Mouse (Mus musculus) NIH3T3 (cell line): ENCODE measurements around the gene Pts.

Experiments
- DNase-seq: peaks from one replicate; pipeline ENCODE4 v3.0.0-alpha.2; 2012; ENCODE audit warnings: low read depth

The Pts gene

GRCm38 (mm10) chr9:50528293-50528892 is at the start of gene Pts:
TSS of gene Pts (minus strand) at chr9:50528724.
- peak; percentile 98 for DNase-seq

DNA sequence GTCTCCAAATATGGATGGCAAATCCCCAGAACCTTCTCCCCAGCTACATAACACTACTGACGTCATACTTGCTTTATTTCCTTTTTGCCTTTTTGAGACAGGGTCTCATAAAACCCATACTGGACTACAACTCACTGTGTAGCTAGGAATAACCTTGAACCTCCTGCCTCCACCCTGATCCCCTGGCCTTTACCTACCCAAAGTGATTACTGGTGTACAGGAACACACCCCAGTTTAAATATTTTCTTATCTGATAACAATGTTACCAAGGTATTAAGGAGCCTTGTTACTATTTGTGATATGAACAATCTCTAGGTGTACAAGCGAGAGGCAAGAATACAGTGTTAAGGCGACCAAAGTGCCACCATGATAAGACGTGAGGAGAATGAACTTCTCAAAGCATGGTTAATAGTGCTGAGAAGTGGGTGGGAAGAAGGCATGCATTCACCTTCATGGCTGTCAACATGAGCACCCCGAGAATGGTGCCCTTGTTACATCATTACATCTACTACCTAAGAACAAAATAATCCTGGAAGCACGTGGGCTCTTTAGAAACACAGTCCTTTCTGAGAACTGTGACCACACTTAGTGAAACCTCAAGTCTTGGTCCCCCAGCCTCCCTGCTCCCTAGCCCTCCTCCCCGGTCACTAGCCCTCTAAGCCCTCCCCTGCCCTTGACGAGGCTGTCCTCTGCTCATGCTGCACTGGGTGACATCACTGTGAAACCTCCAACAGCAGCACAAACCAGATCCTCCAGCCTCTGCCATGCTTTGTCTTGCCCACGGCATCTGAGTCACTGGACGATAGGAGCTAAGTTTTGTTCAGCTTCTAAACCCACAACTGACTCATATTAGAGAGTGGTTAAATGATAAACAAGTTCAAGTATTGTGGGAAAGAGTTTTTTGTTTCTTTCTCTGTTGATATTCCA is 41.3 kb upstream of the Pts start:
- DNase-seq = peak; percentile 72

- DNase-seq = no peak
These were observed 39.4 kb upstream of the Pts start for GRCm38 (mm10) chr9:50567881-50568280.

- DNase-seq = no peak
These were observed 38.8 kb upstream of the Pts start for GRCm38 (mm10) chr9:50567372-50567771.

DNA sequence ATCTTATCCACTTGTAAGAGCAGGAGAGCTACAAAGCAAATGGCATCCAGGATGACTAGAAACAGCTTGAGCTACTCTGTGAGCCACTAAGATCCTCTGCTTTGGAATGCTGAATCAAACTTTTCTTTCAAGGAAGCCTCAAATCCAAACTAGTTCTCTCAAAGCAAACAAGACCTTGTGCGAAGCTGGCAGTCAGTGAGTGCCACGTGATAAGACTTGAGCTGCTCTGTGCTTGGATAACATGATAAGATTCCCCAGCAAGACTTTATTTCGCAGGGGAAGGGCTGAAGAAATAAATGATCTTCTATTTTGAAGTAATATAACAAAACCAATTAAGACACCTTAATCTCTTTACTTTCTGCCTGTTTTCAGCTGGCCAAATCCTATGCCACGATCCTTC is 37.4 kb upstream of the Pts start:
- DNase-seq = no peak

GRCm38 (mm10) chr9:50565173-50565572 is 36.6 kb upstream of the Pts start:
- DNase-seq = peak; percentile 72

- DNase-seq = no peak
These were observed 33.4 kb upstream of the Pts start for GRCm38 (mm10) chr9:50561918-50562360.

DNA sequence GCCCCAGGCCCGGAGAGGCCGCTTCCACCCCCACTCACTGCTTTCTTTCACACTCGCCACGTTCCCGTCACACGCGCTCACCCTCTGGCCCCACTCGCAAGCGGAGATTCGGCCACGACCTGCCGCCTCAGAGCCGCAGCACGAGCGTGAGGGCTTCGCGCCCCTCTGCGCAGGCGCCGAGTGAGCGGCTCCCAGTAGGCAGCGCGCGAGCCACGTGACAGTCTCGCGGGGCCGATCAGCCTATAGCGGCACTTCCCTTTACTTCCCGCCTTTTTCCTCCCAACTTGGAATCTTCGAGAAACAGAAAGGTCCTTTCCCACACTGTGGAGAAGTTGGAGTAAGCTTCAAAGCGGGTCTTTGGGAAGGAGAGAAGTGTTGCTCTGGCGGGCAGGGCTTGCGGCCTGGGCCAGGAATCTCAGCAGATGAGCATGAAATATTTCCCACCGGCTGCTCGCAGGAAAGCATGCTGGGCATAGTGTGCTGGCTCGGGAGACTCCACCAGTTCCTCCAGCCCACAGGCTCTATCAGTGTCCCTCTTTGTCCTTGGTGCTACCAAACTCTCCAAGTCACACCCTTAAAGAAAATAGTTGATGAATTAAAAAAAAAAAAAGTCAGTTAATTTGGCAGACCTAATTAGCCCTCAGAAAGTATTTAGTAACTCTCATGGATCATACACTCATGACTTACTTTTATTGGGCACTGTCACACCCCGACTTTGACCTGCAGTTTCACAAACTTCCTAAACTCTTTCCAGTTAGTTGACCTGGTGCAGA is 32.8 kb upstream of the Pts start, which contains the start of gene Tex12:
Gene Tex12 (minus strand): TSS at position 181 of the 773 bp plus-strand sequence.
- no peak for DNase-seq

DNA sequence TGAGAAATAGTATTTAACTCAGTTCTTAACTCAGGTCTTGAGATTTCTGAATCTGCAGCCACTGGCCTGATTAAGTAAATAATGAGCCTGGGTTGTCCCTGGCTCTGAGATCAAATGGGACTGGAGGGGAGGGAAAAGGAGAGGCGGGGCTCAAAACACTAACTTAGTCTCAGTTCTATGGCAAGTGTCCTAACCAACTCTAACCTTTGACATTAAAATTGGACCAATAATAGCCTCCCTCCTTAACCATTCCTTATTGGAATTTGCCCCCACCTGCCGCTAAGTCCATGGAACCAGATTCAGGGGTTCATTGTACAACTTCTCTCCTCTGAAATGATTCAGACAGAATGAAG is 26.5 kb upstream of the Pts start, which contains the start of gene Bco2:
Gene Bco2 (minus strand): TSS at position 88 of the 353 bp plus-strand sequence.
- no peak for DNase-seq

DNA sequence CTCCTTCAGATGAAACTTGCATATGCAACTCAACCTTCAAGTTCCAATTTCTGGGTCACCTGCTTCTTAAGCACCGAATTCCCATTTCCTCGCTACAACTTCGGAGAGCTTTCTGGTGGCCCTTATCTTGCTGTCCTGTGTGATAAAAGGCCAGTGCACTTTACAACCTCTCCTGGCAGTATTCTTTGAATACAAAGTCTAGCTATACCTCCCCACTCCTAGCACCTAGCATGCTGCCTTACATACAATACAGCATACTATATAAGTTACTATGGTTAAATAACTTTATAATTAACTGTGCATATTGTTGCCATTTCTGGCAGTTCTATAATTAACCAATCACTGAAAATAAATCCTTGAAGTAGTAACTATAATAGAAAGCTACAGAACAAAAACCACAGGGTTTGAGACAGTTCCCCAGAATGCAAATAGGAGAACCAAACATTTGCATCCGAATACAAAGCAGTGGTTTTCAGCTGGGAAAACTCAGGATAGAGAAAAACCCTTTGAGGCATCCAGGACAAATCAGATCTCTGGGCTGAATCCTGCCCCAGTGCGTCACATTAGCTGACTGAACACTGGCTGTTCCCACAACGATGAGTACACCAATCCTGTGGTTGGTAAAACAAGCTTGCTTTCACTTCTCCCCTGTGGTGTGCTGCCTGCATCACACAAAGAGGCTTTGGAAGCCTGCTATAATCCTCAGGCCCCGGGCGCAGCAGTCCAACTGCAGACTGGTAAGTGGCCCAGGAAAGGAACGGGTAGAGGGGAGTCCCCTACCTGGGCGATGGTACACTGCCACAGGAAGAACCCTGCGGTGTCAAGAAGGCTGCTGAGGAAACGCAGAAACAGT is 25.9 kb upstream of the Pts start, which contains the start of gene Il18:
Gene Il18 (plus strand): TSS at position 587 of the 853 bp plus-strand sequence.
- peak; percentile 83 for DNase-seq

DNA sequence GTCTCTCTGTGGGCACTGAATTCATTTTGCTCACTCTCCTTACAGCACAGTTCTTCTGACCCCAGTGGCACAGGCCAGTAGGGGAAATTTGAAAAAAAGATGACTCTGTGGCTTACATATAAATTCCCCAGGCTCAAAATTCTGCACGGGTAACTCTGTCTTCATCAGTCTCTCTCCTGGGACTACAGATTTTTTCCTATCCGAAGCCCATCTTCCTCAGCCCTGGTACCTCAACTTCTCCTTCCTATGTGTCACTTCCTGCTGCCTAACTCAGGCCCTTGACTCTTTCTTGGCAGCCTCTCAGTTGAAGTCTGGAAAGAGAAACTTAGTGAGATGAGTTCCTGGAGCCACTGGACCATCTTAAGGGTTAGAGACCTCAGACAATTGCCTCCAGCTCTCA is 25.0 kb upstream of the Pts start:
- no peak for DNase-seq

DNA sequence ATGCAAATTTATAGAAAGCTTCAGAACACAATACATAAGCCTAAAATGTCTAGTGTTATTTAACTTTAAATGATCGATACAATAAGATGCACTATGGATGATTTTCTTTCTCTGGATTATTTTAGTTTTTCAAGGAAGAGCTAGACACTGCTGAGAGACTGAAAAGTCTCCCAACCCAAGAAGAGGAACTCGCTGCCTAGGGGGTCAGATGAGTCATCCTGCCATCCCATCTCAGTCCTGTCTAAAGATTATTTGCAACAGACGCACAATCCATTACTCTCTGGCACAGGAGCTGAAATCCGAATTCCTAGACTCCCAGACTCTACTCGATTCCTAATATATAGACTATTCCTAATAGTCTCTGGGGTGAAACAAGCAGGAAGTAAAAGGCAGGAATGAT is 23.7 kb upstream of the Pts start:
- DNase-seq = peak; percentile 25

DNA sequence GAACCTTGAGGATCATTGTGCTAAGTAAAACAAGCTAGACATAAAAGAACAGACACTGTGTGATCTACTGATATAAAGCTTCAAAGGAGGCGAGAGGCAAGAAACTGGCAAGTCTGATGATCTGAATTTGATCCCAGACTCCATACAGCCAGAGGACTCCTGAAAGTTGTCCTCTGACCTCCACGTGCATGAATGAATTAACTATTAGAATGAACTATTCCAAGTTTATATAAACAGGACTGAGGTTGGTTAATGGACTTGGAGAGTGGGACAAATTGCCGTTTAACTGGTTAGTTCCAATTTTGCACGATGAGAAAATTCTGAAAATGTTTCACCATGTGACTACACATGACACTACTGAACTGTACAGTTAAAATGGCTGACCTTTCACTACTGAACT is 20.4 kb upstream of the Pts start:
- DNase-seq = no peak

- no peak for DNase-seq
These were observed 19.4 kb upstream of the Pts start for GRCm38 (mm10) chr9:50547859-50548478.

- peak; percentile 68 for DNase-seq
These were observed 13.9 kb upstream of the Pts start for GRCm38 (mm10) chr9:50542401-50542800.

GRCm38 (mm10) chr9:50540170-50540569 is 11.6 kb upstream of the Pts start:
- DNase-seq = no peak

DNA sequence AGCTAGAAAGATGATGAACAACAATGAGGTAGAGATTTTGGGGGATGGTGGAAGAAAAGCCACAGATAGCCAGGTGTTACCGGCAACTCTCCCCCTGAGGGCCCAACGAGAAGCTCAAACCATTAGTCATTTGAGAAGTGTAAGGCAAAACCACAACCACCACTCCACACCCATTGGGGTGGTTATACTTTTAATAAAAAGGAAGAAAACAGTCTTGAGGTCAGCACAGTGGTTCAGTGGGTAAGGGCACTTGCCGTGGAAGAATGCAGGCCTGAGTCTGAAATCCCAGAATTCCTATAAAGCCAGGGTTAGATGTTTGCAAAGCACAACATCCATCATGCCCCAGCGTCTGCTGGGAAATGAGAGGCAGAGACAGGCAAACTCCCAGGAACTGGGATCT is 8.8 kb upstream of the Pts start:
- peak; percentile 35 for DNase-seq

GRCm38 (mm10) chr9:50536603-50537135 is 8.1 kb upstream of the Pts start:
- no peak for DNase-seq

- no peak for DNase-seq
These were observed 7.4 kb upstream of the Pts start for GRCm38 (mm10) chr9:50535930-50536329.

- no peak for DNase-seq
These were observed 5.3 kb upstream of the Pts start for GRCm38 (mm10) chr9:50533791-50534190.

DNA sequence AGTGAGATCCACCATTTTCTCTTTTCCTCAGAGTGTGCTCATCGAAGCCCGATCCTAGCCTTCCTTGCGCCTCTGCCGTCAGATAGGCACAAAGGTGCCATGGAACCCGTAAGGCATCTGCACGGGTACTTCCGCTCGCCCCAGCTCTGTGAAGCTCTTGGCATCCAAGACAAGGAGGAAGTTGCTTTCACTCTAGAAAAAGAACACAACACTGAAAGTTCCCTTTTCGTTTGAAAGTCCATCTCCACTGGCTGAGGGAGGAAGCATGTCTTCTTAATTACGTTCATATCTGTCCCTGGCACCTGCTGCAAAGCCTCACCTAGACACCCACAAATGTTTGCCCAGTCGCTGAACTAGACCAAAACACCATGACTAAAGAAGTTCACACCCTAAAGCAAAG is 4.8 kb upstream of the Pts start:
- no peak for DNase-seq
